Mouse (Mus musculus) CH12.LX (cell line): ENCODE data around the gene Thy1. TPM values are rescaled to one million over a fixed set of nuclear protein-coding genes. Genes with fewer than 3 reads are reported as not detected.

Source experiments
- DNase-seq: peaks from one replicate; pipeline ENCODE4 v3.0.0-alpha.2; 2013; ENCODE audit errors: extremely low read depth
- H3K27ac ChIP-seq: 2 replicates; pipeline ENCODE4 v1.5.1; 2012; ENCODE audit warnings: low read depth, mild to moderate bottlenecking, control low read depth, moderate library complexity; ENCODE audit not compliant: insufficient read depth
- H3K27me3 ChIP-seq: replicated peaks from 2 replicates; pipeline ENCODE3; 2012; ENCODE audit warnings: inconsistent platforms
- H3K36me3 ChIP-seq, 2 experiments: replicated peaks in 1 of 2; 2 replicates each; pipeline versions ENCODE3 to v1.6.1; 2012; ENCODE audit warnings: inconsistent platforms in 1 of 2, low read length in 1 of 2, mild to moderate bottlenecking in 1 of 2, mixed read lengths in 1 of 2, moderate library complexity in 1 of 2; ENCODE audit not compliant: control insufficient read depth in 1 of 2, insufficient read depth in 1 of 2
- H3K4me1 ChIP-seq, 2 experiments: 2 replicates each; pipeline ENCODE4 v1.6.1; 2012; ENCODE audit warnings: inconsistent platforms in 1 of 2, moderate library complexity in 1 of 2; ENCODE audit not compliant: insufficient read depth in 2 of 2, control insufficient read depth in 1 of 2
- H3K4me2 ChIP-seq: 2 replicates; pipeline ENCODE4 v1.6.1; 2012; ENCODE audit warnings: low read depth, mild to moderate bottlenecking, control low read depth; ENCODE audit not compliant: poor library complexity, insufficient read depth, severe bottlenecking
- H3K4me3 ChIP-seq, 3 experiments: fragments of 150-350 bp in 1 of 3; sonication (generic) in 1 of 3; replicated peaks in 1 of 3; 2 replicates each; pipeline versions ENCODE3 to v1.5.1; 2011 to 2012; ENCODE audit warnings: low read depth in 2 of 3, low read length in 2 of 3, mild to moderate bottlenecking in 2 of 3, moderate library complexity in 2 of 3, control low read depth in 1 of 3, improper control_type of control experiment in 1 of 3, inconsistent platforms in 1 of 3, mixed read lengths in 1 of 3; ENCODE audit not compliant: poor library complexity in 1 of 3
- H3K79me2 ChIP-seq: replicated peaks from 2 replicates; pipeline ENCODE4 v1.6.1; 2012; ENCODE audit warnings: mild to moderate bottlenecking, moderate library complexity; ENCODE audit not compliant: control insufficient read depth, poor library complexity, insufficient read depth, severe bottlenecking; ENCODE audit errors: extremely low read depth
- H3K9ac ChIP-seq: 2 replicates; pipeline ENCODE4 v1.6.1; 2012; ENCODE audit warnings: low read depth, mild to moderate bottlenecking, control low read depth, moderate library complexity; ENCODE audit not compliant: insufficient read depth
- H3K9me3 ChIP-seq: replicated peaks from 2 replicates; pipeline ENCODE3; 2012; ENCODE audit warnings: low read length, inconsistent platforms, mixed read lengths
- CTCF ChIP-seq, 2 experiments: IDR thresholded peaks in 1 of 2; conservative IDR thresholded peaks in 1 of 2; 2 replicates each; pipeline ENCODE4 v1.5.1; 2011 to 2012; ENCODE audit warnings: low read depth in 2 of 2, low read length in 2 of 2, improper control_type of control experiment in 1 of 2, inconsistent platforms in 1 of 2, mild to moderate bottlenecking in 1 of 2, moderate library complexity in 1 of 2
- E2F4 ChIP-seq: IDR thresholded peaks from 2 replicates; pipeline ENCODE4 v1.6.1; 2011; ENCODE audit warnings: low read depth, low read length, improper control_type of control experiment; ENCODE audit not compliant: insufficient replicate concordance
- GABPA ChIP-seq: IDR thresholded peaks from 2 replicates; pipeline ENCODE4 v1.6.1; 2012; ENCODE audit warnings: low read depth, low read length, improper control_type of control experiment, inconsistent platforms; ENCODE audit not compliant: insufficient replicate concordance
- HCFC1 ChIP-seq: IDR thresholded peaks from 2 replicates; pipeline ENCODE4 v1.6.1; 2012; ENCODE audit warnings: low read depth, mild to moderate bottlenecking, inconsistent platforms, low read length, improper control_type of control experiment
- IRF4 ChIP-seq: IDR thresholded peaks from 2 replicates; pipeline ENCODE4 v1.6.1; 2014; ENCODE audit warnings: low read depth, mild to moderate bottlenecking, inconsistent platforms, low read length, improper control_type of control experiment
- JUN ChIP-seq: IDR thresholded peaks from 2 replicates; pipeline ENCODE4 v1.6.1; 2011; ENCODE audit warnings: low read depth, mild to moderate bottlenecking, low read length, improper control_type of control experiment, moderate library complexity; ENCODE audit not compliant: insufficient read depth
- JUND ChIP-seq: conservative IDR thresholded peaks from 2 replicates; pipeline ENCODE4 v1.6.1; 2011; ENCODE audit warnings: low read depth, low read length, improper control_type of control experiment
- KAT2A ChIP-seq: IDR thresholded peaks from 2 replicates; pipeline ENCODE4 v1.6.1; 2012; ENCODE audit warnings: low read length, improper control_type of control experiment, inconsistent platforms; ENCODE audit not compliant: insufficient replicate concordance
- MAFK ChIP-seq: IDR thresholded peaks from 2 replicates; pipeline ENCODE4 v1.6.1; 2011; ENCODE audit warnings: low read length, improper control_type of control experiment; ENCODE audit not compliant: insufficient replicate concordance
- MAX ChIP-seq: IDR thresholded peaks from 2 replicates; pipeline ENCODE4 v1.6.1; 2011; ENCODE audit warnings: low read length, improper control_type of control experiment
- MEF2A ChIP-seq: IDR thresholded peaks from 2 replicates; pipeline ENCODE4 v1.6.1; 2014; ENCODE audit warnings: low read depth, mild to moderate bottlenecking, inconsistent platforms, low read length, improper control_type of control experiment, borderline replicate concordance
- NELFE ChIP-seq: IDR thresholded peaks from 2 replicates; pipeline ENCODE4 v1.6.1; 2011; ENCODE audit warnings: low read depth, low read length, improper control_type of control experiment
- NRF1 ChIP-seq: IDR thresholded peaks from 2 replicates; pipeline ENCODE4 v1.6.1; 2014; ENCODE audit warnings: low read depth, mild to moderate bottlenecking, inconsistent platforms, low read length, improper control_type of control experiment, moderate library complexity
- PAX5 ChIP-seq: IDR thresholded peaks from 2 replicates; pipeline ENCODE4 v1.6.1; 2012; ENCODE audit warnings: low read length, inconsistent platforms, mixed read lengths
- POLR2A ChIP-seq: IDR thresholded peaks from 2 replicates; pipeline ENCODE4 v1.6.1; 2011; ENCODE audit warnings: low read depth, mild to moderate bottlenecking, improper control_type of control experiment, low read length
- RCOR1 ChIP-seq: conservative IDR thresholded peaks from 2 replicates; pipeline ENCODE4 v1.6.1; 2012; ENCODE audit warnings: low read depth, mild to moderate bottlenecking, inconsistent platforms, low read length, improper control_type of control experiment
- SIN3A ChIP-seq: IDR thresholded peaks from 2 replicates; pipeline ENCODE4 v1.6.1; 2012; ENCODE audit warnings: low read length, improper control_type of control experiment, inconsistent platforms
- SMC3 ChIP-seq: IDR thresholded peaks from 2 replicates; pipeline ENCODE4 v1.6.1; 2011; ENCODE audit warnings: low read depth, low read length, improper control_type of control experiment
- TCF12 ChIP-seq: IDR thresholded peaks from 2 replicates; pipeline ENCODE4 v1.6.1; 2014; ENCODE audit warnings: low read depth, mild to moderate bottlenecking, inconsistent platforms, low read length, improper control_type of control experiment
- UBTF ChIP-seq: IDR thresholded peaks from 2 replicates; pipeline ENCODE4 v1.6.1; 2012; ENCODE audit warnings: low read depth, mild to moderate bottlenecking, inconsistent platforms, low read length, improper control_type of control experiment, moderate library complexity
- USF2 ChIP-seq: conservative IDR thresholded peaks from 2 replicates; pipeline ENCODE4 v1.6.1; 2011; ENCODE audit warnings: low read depth, low read length, improper control_type of control experiment
- ZC3H11A ChIP-seq: IDR thresholded peaks from 2 replicates; pipeline ENCODE4 v1.6.1; 2012; ENCODE audit warnings: low read depth, mild to moderate bottlenecking, inconsistent platforms, low read length, improper control_type of control experiment
- ZKSCAN1 ChIP-seq: IDR thresholded peaks from 2 replicates; pipeline ENCODE4 v1.6.1; 2012; ENCODE audit warnings: low read depth, inconsistent platforms, low read length, improper control_type of control experiment, borderline replicate concordance
- ZMIZ1 ChIP-seq: IDR thresholded peaks from 2 replicates; pipeline ENCODE4 v1.6.1; 2012; ENCODE audit warnings: low read depth, mild to moderate bottlenecking, inconsistent platforms, low read length, improper control_type of control experiment
- ZNF384 ChIP-seq: IDR thresholded peaks from 2 replicates; pipeline ENCODE4 v1.6.1; 2012; ENCODE audit warnings: low read depth, low read length, improper control_type of control experiment, inconsistent platforms
- dilution Hi-C: fragments of 300-500 bp; cut with MboI; formaldehyde crosslinking; loops from 2 replicates; pipeline ENCODE4 v1.14.3; 2020; ENCODE audit warnings: low sequenced_read_pairs; ENCODE audit not compliant: extremely low pct_unique_long_range_greater_than_20kb, extremely low pct_ligation_motif_present
- in situ Hi-C: fragments of 300-500 bp; cut with MboI; formaldehyde crosslinking; loops from 3 replicates; pipeline ENCODE4 v1.14.3; 2019; ENCODE audit warnings: low sequenced_read_pairs, low pct_ligation_motif_present, low pct_unique_long_range_greater_than_20kb, mixed read lengths
- polyA plus RNA-seq: library from polyadenylated mRNA; unstranded; fragments of >175 nt; gene quantifications from 2 replicates; pipeline ENCODE4 v1.2.1, GENCODE M21; 2012; ENCODE audit warnings: low read depth; ENCODE audit not compliant: insufficient read length
- total RNA-seq, 2 experiments: library from RNA; depleted of rRNA; stranded (reverse); fragments of 300-350 nt in 1 of 2; fragments of >200 nt in 1 of 2; gene quantifications; 2 replicates each; pipeline ENCODE4 v1.2.3; 2012 to 2014

Thy1 gene
- total and polyA plus RNA-seq, 3 experiments, result not detected

DNA sequence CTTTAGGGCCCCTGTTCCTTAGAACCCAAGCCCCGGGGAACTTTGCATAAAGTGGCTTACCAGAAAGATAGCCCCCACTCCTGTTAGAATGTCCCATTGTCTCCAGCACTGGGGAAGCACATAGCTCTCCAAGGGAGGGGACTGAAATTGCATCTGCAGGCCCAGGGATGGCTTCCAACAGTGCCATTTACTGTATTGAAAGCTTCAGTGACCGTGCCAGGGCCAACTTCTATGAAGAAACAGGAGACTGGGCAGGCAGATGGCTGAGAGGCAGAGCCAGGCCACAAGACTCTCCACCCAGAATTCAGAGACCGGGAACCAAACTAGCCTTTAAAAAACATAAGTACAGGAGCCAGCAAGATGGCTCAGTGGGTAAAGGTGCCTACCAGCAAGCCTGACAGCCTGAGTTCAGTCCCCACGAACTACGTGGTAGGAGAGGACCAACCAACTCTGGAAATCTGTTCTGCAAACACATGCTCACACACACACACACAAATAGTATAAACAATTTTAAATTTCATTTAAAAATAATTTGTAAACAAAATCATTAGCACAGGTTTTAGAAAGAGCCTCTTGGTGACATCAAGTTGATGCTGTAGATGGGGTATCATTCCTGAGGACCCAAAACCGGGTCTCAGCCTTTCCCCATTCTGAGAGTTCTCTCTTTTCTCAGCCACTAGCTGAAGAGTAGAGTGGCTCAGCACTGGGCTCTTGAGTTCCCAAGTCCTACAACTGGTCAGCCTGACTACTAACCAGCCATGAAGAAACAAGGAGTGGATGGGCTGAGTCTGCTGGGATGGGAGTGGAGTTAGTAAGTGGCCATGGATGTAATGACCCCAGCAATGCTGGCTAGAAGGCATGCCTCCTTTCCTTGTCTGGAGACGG lies 1.4 kb upstream of the Thy1 start:
- no peaks in the 10 kb centered on the region for H3K36me3 ChIP-seq
- peaks cover 13% of the 10 kb centered on the region for H3K9me3 ChIP-seq
- no peak overlapping the region for H3K9ac ChIP-seq
- no peak for DNase-seq
- H3K4me1 ChIP-seq, result no peaks in the 10 kb centered on the region
- H3K79me2 ChIP-seq, result no peaks in the 10 kb centered on the region
- in situ Hi-C loops (no loop called here), dilution Hi-C loops (no loop called here)
- no peak overlapping the region for H3K4me2 ChIP-seq
- no peak overlapping the region for H3K4me3 ChIP-seq
- no peak overlapping the region for H3K27ac ChIP-seq
- TF ChIP-seq ZKSCAN1 (no peak), ZNF384 (no peak), POLR2A (no peak), NRF1 (no peak), SIN3A (no peak), PAX5 (no peak), MEF2A (no peak), HCFC1 (no peak), SMC3 (no peak), UBTF (no peak), JUND (no peak), ZC3H11A (no peak), RCOR1 (no peak), GABPA (no peak), CTCF (conservative IDR thresholded peaks at IDR 0.05 in 1 of 2, IDR thresholded peaks at IDR 0.05 in 1 of 2; ENCODE audit: low read depth in 2 of 2, low read length in 2 of 2) (no peak), KAT2A (no peak), MAX (no peak), IRF4 (no peak), TCF12 (no peak), JUN (no peak)
- H3K27me3 ChIP-seq, result peaks cover 51% of the 10 kb centered on the region

DNA sequence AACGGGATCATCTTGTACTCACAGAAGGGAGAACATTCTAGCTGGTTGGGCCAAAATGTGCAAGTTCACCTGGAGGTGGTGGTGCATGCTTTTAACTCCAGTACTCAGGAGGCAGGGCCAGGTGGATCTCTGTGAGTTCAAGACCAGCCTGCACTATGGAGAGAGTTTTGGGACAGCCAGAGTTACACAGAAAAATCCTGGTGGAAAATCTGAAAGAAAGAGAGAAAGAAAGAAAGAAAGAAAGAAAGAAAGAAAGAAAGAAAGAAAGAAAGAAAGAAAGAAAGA lies 846 bp upstream of the Thy1 start:
- Histone ChIP-seq H3K79me2 (no peaks in the 10 kb centered on the region), H3K4me2 (no peak overlapping the region), H3K36me3 (no peaks in the 10 kb centered on the region), H3K4me3 (no peak overlapping the region), H3K4me1 (no peaks in the 10 kb centered on the region), H3K9ac (no peak overlapping the region), H3K27ac (no peak overlapping the region), H3K9me3 (peaks cover 10% of the 10 kb centered on the region)
- in situ Hi-C loops, result no loop called here
- DNase-seq, result no peak
- TF ChIP-seq JUN (no peak), NELFE (no peak), ZMIZ1 (no peak), MAFK (no peak), ZNF384 (no peak), PAX5 (no peak), USF2 (no peak), E2F4 (no peak)
- TF ChIP-seq, all 38 proteins: peak for 0
- dilution Hi-C loops, result no loop called here
- H3K27me3 ChIP-seq, result peaks cover 57% of the 10 kb centered on the region
